ENCODE assay signal across 8 mouse cellular contexts in genomic region chr17:86215771-86216170, GRCm38 (mm10). TPM values are rescaled to one million over a fixed set of nuclear protein-coding genes. Genes with fewer than 3 reads are reported as not detected.
A peak's percentile ranks its signal among the peaks of the same experiment; 100 is the strongest.
DNase-seq lines count a peak whose midpoint lies in the region; ATAC-seq and TF ChIP-seq lines count a peak whose summit lies in the region.

No protein-coding gene starts in this region.

- intact Hi-C loops in gastrocnemius, adult 2 months (cut with DNase I), result loop anchor here (1.0 kb wide), 1 partner anchor 53 kb away; no protein-coding TSS in a partner anchor

- H3K9me3 ChIP-seq in ES-E14 (ENCODE audit: control insufficient read depth, insufficient read depth, low read depth, low read length), result no peaks in the 10 kb centered on the region
- no peaks in the 10 kb centered on the region for H3K9me3 ChIP-seq in intestine, postnatal 0 days (ENCODE audit: control insufficient read depth)
- H3K9me3 ChIP-seq in hindbrain, embryonic 10.5 days, result no peaks in the 10 kb centered on the region

- peaks cover 0 to 3% of the 10 kb centered on the region in 2 experiments; a peak in 1 of 4 replicates for H3K4me1 ChIP-seq in ES-E14 (ENCODE audit: control insufficient read depth in 2 of 2, insufficient read depth in 2 of 2, low read length in 2 of 2, poor library complexity in 1 of 2)
- no peaks in the 10 kb centered on the region for H3K4me1 ChIP-seq in intestine, postnatal 0 days (replicated peaks; ENCODE audit: control insufficient read depth, insufficient read depth, low read length)
- 0 out of 2 replicates have a peak, but pooled peaks cover 3% of the 10 kb centered on the region for H3K4me1 ChIP-seq in hindbrain, embryonic 10.5 days (replicated peaks)

- no peak overlapping the region for H3K9ac ChIP-seq in ES-E14 (ENCODE audit: insufficient read depth, low read depth, low read length, poor library complexity, severe bottlenecking)
- H3K9ac ChIP-seq in intestine, postnatal 0 days (ENCODE audit: low read depth, low read length), result no peak overlapping the region

- no peak overlapping the region for H3K4me2 ChIP-seq in intestine, postnatal 0 days (replicated peaks; ENCODE audit: low read depth)

- DNase-seq in gastrocnemius, adult 2 months, result peak; percentile 81
- DNase-seq in gastrocnemius, postnatal 25 days, result no peak
- peak; percentile 24 for DNase-seq in ES-E14 (ENCODE audit: low read depth, low spot score)
- peak; percentile 56 to 58 for DNase-seq in lung, postnatal 4 days
- peak; percentile 52 to 59 for DNase-seq in thymus, postnatal 36 days
- DNase-seq in hindbrain, embryonic 10.5 days (ENCODE audit: low spot score), result no peak

- H3K36me3 ChIP-seq in ES-E14 (ENCODE audit: control insufficient read depth, insufficient read depth, low read length, poor library complexity, severe bottlenecking), result no peaks in the 10 kb centered on the region
- no peaks in the 10 kb centered on the region for H3K36me3 ChIP-seq in intestine, postnatal 0 days (ENCODE audit: control insufficient read depth, insufficient read depth)
- H3K36me3 ChIP-seq in hindbrain, embryonic 10.5 days, result no peaks in the 10 kb centered on the region

- WGBS in intestine, postnatal 0 days, result 62% methylated on average over 7 of the region's 7 CpGs
- 80% methylated on average over 7 of the region's 7 CpGs for WGBS in hindbrain, embryonic 10.5 days

- peak; percentile 71 for TF ChIP-seq CTCF in gastrocnemius, adult 2 months (IDR thresholded peaks at IDR 0.05)
- TF ChIP-seq CTCF in intestine, postnatal 0 days (IDR thresholded peaks at IDR 0.05; ENCODE audit: low read depth), result peak; percentile 86

- H3K4me3 ChIP-seq in gastrocnemius, adult 2 months, result no peak overlapping the region
- no peak overlapping the region for H3K4me3 ChIP-seq in ES-E14 (ENCODE audit: insufficient read depth in 1 of 2, low read depth in 1 of 2, low read length in 2 of 2, poor library complexity in 1 of 2, severe bottlenecking in 1 of 2)
- no peak overlapping the region for H3K4me3 ChIP-seq in intestine, postnatal 0 days (ENCODE audit: low read depth, low read length)
- no peak overlapping the region for H3K4me3 ChIP-seq in hindbrain, embryonic 10.5 days

- in situ Hi-C loops in ES-E14 (cut with MboI; ENCODE audit: low sequenced_read_pairs in 2 of 2, unreplicated experiment in 2 of 2), result no loop called here

- peak; percentile 64 for ATAC-seq in intestine, postnatal 0 days
- ATAC-seq in erythroid progenitor cell, adult 5-6 weeks (replicated peaks; ENCODE audit: low FRiP score, poor library complexity, severe bottlenecking), result no peak

- no peak overlapping the region for H3K27ac ChIP-seq in gastrocnemius, adult 2 months
- H3K27ac ChIP-seq in ES-E14 (ENCODE audit: insufficient read depth, low read depth, low read length, poor library complexity, severe bottlenecking), result no peak overlapping the region
- H3K27ac ChIP-seq in intestine, postnatal 0 days (ENCODE audit: low read depth, low read length), result no peak overlapping the region
- H3K27ac ChIP-seq in hindbrain, embryonic 10.5 days, result no peak overlapping the region

- no peaks in the 10 kb centered on the region for H3K27me3 ChIP-seq in intestine, postnatal 0 days (replicated peaks; ENCODE audit: control insufficient read depth, insufficient read depth, low read length)
- no peaks in the 10 kb centered on the region for H3K27me3 ChIP-seq in hindbrain, embryonic 10.5 days (ENCODE audit: insufficient read depth, poor library complexity, severe bottlenecking)

TF ChIP-seq in ES-E14, 5 proteins besides CTCF, POLR2A, EP300 and RAD21:
- TF ChIP-seq ZNF384 (IDR thresholded peaks at IDR 0.05; ENCODE audit: low read depth, low read length), result no peak
- no peak for TF ChIP-seq ZC3H11A (IDR thresholded peaks at IDR 0.05; ENCODE audit: borderline replicate concordance, low read depth, low read length)
- TF ChIP-seq MAFK (IDR thresholded peaks at IDR 0.05; ENCODE audit: insufficient read depth, low read depth, low read length), result no peak
- TF ChIP-seq HCFC1 (IDR thresholded peaks at IDR 0.05; ENCODE audit: borderline replicate concordance, insufficient read depth, low read length), result no peak
- TF ChIP-seq CHD2 (IDR thresholded peaks at IDR 0.05; ENCODE audit: low read depth, low read length), result no peak

RNA-seq across cellular contexts. Expression of gene Prkce, which starts 48.2 kb away (rescaled TPM):
- 10 to 100 TPM in 1 of 2 experiments, 1 to 10 TPM in 1; 9.3 to 10.2 TPM for total RNA-seq in gastrocnemius, adult 2 months (2021)
- 1 to 10 TPM; 6.9 to 7.4 TPM for total RNA-seq in gastrocnemius, postnatal 25 days (2021)
- 1.7 and 2.4 TPM in 2 replicates for total RNA-seq in ES-E14 (2012; rRNA removed)
- polyA plus RNA-seq in intestine, postnatal 0 days (2015; fragmentation: Nextera tagmentation; extraction: Ambion mirVana), result 5.2 and 8.0 TPM in 2 replicates
- total RNA-seq in erythroid progenitor cell, adult 5-6 weeks (2015; ENCODE audit: low replicate concordance), result 2.9 and 4.0 TPM in 2 replicates
- 0.30 and 4.1 TPM in 2 replicates for total RNA-seq in erythroid progenitor cell, adult 5-6 weeks (2017; ENCODE audit: low replicate concordance)
- 4.4 and 4.9 TPM in 2 replicates for polyA plus RNA-seq in hindbrain, embryonic 10.5 days (2016; fragmentation: Nextera tagmentation; extraction: Ambion mirVana)

Comparison
In these comparisons a context has a peak if more than half of its experiments do, and no peak if none do; other contexts are left out.
1. DNase-seq: peak in gastrocnemius, adult 2 months (single experiment), ES-E14 (single experiment), lung, postnatal 4 days (2 of 2) and thymus, postnatal 36 days (2 of 2); none in gastrocnemius, postnatal 25 days (single experiment) and hindbrain, embryonic 10.5 days (single experiment).